Mouse (Mus musculus): ENCODE results near the gene Ptprj.

Ptprj gene

DNA sequence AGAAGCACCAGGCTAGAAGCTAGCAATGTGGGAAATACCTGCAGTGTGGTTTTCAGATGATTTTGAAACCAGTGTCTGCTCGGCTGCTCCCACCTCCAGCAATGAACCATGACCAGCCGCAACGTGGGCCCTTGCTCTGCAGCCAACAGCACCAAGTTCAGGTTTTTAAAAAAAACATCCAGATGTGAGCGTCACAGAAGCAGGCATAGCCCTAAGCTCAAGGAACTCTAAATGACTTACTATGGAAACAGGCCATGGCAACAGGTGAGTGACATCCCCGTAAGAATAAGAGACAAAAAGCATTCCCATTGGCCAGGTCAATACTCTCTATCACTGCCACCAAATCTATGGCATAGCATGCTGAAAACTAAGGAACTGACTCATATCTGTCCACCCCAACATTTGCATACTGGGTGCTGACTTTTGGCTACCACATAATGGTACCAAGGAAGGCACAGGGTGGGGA, 33.3 kb downstream of the Ptprj start:
- no peak overlapping the region for H3K4me3 ChIP-seq (replicated peaks; ENCODE audit: low read length)

DNA sequence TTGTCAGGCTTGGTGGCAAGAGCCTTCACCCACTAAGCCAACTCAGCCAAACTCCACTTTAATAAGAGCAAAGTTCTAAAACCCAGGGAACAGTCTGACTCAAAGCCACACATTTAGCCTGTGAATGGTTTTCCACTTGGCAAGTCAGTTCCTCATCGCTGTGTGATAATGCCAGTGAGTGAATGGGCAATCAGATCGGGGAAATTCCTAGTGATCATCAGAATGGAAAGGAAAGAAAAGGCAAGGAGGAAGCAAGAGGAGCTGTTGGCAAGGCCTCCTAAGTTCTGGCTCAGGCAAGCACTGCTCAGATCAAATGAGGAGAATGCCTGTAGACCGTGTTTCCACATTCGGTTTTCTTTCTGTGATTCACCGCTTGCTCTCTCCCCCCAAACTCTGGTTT, 35.2 kb downstream of the Ptprj start:
- TF ChIP-seq NANOG (IDR thresholded peaks at IDR 0.05; ENCODE audit: borderline replicate concordance, low read length): no peak
- TF ChIP-seq POU5F1 (IDR thresholded peaks at IDR 0.05; ENCODE audit: borderline replicate concordance, low read length): no peak
- TF ChIP-seq CTCF (conservative IDR thresholded peaks at IDR 0.05; ENCODE audit: low read length): no peak
- H3K36me3 ChIP-seq (ENCODE audit: insufficient read depth, low read length): no peaks in the 10 kb centered on the region
- H3K9me3 ChIP-seq (ENCODE audit: low read length): no peaks in the 10 kb centered on the region
- no peaks in the 10 kb centered on the region for H3K27me3 ChIP-seq (ENCODE audit: insufficient read depth, low read length)
- H3K4me3 ChIP-seq (replicated peaks; ENCODE audit: low read length): no peak overlapping the region
- peaks cover 7% of the 10 kb centered on the region for H3K4me1 ChIP-seq (replicated peaks; ENCODE audit: low read depth, low read length)

More for the DNA sequence above, 33.3 kb downstream of the Ptprj start:
- Histone ChIP-seq H3K9me3 (ENCODE audit: low read length) (no peaks in the 10 kb centered on the region), H3K36me3 (ENCODE audit: insufficient read depth, low read length) (no peaks in the 10 kb centered on the region), H3K27me3 (ENCODE audit: insufficient read depth, low read length) (no peaks in the 10 kb centered on the region), H3K4me1 (replicated peaks; ENCODE audit: low read depth, low read length) (peaks cover 24% of the 10 kb centered on the region)
- TF ChIP-seq POU5F1 (IDR thresholded peaks at IDR 0.05; ENCODE audit: borderline replicate concordance, low read length): no peak
- TF ChIP-seq NANOG (IDR thresholded peaks at IDR 0.05; ENCODE audit: borderline replicate concordance, low read length): no peak
- no peak for TF ChIP-seq CTCF (conservative IDR thresholded peaks at IDR 0.05; ENCODE audit: low read length)

DNA sequence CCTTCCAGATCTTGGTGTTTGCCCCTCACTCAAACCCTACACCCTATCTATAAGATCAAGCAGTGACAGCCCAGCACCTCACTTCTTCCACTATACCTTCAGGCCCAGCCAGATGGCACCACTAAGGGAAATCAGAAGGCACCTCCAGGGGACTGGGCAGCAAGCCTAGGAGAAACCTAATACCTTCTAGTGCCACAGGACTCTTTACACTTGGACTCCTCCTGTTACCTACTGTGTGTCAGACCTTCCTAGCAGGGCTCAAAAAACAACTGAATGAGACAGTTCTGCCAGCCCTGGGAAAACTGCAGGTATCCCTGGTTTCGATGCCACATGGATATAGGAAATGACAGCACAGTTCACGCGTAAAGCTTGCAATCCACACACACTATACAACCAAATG, 36.5 kb downstream of the Ptprj start:
- no peaks in the 10 kb centered on the region for H3K9me3 ChIP-seq (ENCODE audit: low read length)
- H3K4me3 ChIP-seq (replicated peaks; ENCODE audit: low read length): no peak overlapping the region
- no peaks in the 10 kb centered on the region for H3K27me3 ChIP-seq (ENCODE audit: insufficient read depth, low read length)
- peaks cover 5% of the 10 kb centered on the region; the same call in 1 of the 2 replicates for H3K4me1 ChIP-seq (replicated peaks; ENCODE audit: low read depth, low read length)
- TF ChIP-seq NANOG (IDR thresholded peaks at IDR 0.05; ENCODE audit: borderline replicate concordance, low read length) (no peak), POU5F1 (IDR thresholded peaks at IDR 0.05; ENCODE audit: borderline replicate concordance, low read length) (no peak), CTCF (conservative IDR thresholded peaks at IDR 0.05; ENCODE audit: low read length) (no peak)
- H3K36me3 ChIP-seq (ENCODE audit: insufficient read depth, low read length): no peaks in the 10 kb centered on the region

DNA sequence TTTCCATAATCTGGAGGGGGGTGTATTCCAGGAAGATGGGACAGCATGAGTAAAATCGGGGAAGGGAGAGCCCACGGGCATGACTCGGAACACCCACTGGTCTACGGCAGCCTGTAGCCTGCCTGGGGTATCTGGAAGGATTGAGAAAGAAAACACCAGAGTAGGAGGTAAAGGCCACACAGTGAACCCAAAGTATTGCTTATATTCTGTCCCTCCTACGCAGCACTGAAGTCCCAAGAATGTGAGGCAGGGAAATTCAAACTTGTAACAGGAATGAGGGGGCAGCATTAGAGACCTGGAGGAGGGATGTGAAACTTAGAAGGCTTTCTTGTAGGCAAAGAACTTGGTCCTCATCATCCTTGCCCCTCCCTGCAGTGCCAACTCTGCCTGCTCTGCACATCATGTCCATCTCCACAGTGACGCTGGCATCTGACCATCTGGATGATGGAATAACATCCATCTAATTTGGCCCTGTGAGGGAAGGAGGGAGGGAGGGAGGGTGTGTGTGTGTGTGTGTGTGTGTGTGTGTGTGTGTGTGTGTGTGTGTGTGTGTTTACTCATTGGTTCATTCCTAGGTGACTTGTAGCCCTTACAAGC, 37.2 kb downstream of the Ptprj start:
- no peak overlapping the region for H3K4me3 ChIP-seq (replicated peaks; ENCODE audit: low read length)
- no peaks in the 10 kb centered on the region; the same call in 1 of the 2 replicates for H3K4me1 ChIP-seq (replicated peaks; ENCODE audit: low read depth, low read length)
- no peaks in the 10 kb centered on the region for H3K27me3 ChIP-seq (ENCODE audit: insufficient read depth, low read length)
- no peaks in the 10 kb centered on the region for H3K9me3 ChIP-seq (ENCODE audit: low read length)
- no peak for TF ChIP-seq POU5F1 (IDR thresholded peaks at IDR 0.05; ENCODE audit: borderline replicate concordance, low read length)
- H3K36me3 ChIP-seq (ENCODE audit: insufficient read depth, low read length): no peaks in the 10 kb centered on the region

DNA sequence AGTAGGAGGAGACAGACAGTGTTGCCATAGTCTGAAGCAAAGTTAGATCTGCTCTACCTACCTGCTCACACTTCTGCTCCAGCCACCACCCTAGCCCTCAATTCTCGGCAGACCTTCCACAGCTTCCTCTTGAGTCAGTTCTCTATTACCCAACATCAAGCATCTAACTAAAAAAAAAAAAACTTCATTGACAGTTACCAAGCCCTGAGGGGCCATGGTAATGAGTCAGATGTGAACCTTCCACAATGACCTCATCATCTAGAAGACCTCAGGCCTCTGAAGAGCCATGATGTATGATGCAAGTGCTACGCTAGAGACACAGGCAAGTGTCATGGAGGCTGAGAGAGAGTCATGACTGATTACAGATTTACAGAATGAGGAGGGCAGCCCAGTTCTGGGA, 37.8 kb downstream of the Ptprj start:
- H3K27me3 ChIP-seq (ENCODE audit: insufficient read depth, low read length): no peaks in the 10 kb centered on the region
- H3K9me3 ChIP-seq (ENCODE audit: low read length): no peaks in the 10 kb centered on the region
- H3K4me1 ChIP-seq (replicated peaks; ENCODE audit: low read depth, low read length): no peaks in the 10 kb centered on the region
- no peak for TF ChIP-seq NANOG (IDR thresholded peaks at IDR 0.05; ENCODE audit: borderline replicate concordance, low read length)
- H3K4me3 ChIP-seq (replicated peaks; ENCODE audit: low read length): no peak overlapping the region
- H3K36me3 ChIP-seq (ENCODE audit: insufficient read depth, low read length): no peaks in the 10 kb centered on the region

DNA sequence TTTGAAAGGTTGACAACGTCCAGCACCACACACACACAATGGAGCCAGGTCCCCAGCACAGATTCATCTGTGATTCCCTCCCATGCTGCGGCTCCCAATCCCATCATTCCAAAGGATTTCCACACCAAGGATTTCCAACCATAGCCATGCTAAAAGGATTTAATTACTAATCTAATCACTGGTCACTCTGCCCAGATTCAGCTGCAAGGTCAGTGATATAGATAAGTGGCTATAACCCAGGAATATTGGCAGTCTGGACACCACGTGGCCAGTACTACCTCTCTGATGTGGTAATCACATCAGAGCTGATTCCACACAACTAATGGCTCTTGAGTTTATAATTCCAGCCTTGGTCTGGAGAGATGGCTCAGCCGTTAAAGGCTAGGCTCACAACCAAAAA, 41.2 kb downstream of the Ptprj start:
- no peak for TF ChIP-seq NANOG (IDR thresholded peaks at IDR 0.05; ENCODE audit: borderline replicate concordance, low read length)
- TF ChIP-seq POU5F1 (IDR thresholded peaks at IDR 0.05; ENCODE audit: borderline replicate concordance, low read length): no peak
- TF ChIP-seq CTCF (conservative IDR thresholded peaks at IDR 0.05; ENCODE audit: low read length): no peak
- Histone ChIP-seq H3K36me3 (ENCODE audit: insufficient read depth, low read length) (no peaks in the 10 kb centered on the region), H3K27me3 (ENCODE audit: insufficient read depth, low read length) (no peaks in the 10 kb centered on the region), H3K9me3 (ENCODE audit: low read length) (no peaks in the 10 kb centered on the region), H3K4me1 (replicated peaks; ENCODE audit: low read depth, low read length) (peaks cover 4% of the 10 kb centered on the region; the same call in 1 of the 2 replicates), H3K4me3 (replicated peaks; ENCODE audit: low read length) (no peak overlapping the region)

DNA sequence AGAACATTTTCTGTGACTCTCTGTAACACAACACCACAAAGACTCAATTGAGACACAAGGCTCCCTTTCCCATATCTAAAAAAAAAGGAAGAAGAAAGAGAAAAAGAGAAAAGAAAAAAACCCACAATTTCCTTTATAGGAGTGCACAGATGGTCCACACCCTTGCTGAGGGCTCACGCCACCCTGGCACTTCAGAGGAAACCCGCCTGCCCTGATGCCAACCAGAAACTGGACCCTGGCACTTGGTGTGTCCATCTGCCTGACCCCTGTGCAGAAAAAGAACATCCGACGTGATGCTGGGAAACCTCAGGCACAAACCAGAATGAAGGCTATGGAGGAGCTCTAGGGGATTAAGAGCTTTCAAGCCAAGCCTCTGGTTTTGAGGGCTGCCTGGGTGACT, 43.2 kb downstream of the Ptprj start:
- Histone ChIP-seq H3K4me1 (replicated peaks; ENCODE audit: low read depth, low read length) (peaks cover 6% of the 10 kb centered on the region), H3K9me3 (ENCODE audit: low read length) (no peaks in the 10 kb centered on the region), H3K4me3 (replicated peaks; ENCODE audit: low read length) (no peak overlapping the region), H3K36me3 (ENCODE audit: insufficient read depth, low read length) (no peaks in the 10 kb centered on the region), H3K27me3 (ENCODE audit: insufficient read depth, low read length) (no peaks in the 10 kb centered on the region)
- no peak for TF ChIP-seq POU5F1 (IDR thresholded peaks at IDR 0.05; ENCODE audit: borderline replicate concordance, low read length)
- no peak for TF ChIP-seq NANOG (IDR thresholded peaks at IDR 0.05; ENCODE audit: borderline replicate concordance, low read length)
- no peak for TF ChIP-seq CTCF (conservative IDR thresholded peaks at IDR 0.05; ENCODE audit: low read length)

DNA sequence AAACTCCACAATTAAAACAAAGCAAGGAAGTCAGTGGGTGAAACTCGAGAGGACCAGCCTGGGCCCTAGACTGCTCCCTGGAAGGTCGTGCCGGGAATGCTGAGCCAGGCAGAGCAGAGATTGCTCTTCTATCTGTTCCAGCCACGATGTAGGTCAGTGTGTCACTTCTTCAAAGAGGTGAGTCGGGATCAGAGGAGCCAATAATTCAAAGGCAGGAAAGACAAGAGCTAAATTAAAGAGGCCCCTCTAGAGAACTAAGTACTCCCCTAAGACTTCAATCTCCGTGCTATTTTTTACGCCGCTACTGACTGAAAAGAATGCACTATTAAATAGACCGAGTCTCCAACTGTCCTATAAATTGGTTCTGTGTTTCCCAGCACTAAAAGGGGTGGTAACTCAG, 43.9 kb downstream of the Ptprj start:
- Histone ChIP-seq H3K27me3 (ENCODE audit: insufficient read depth, low read length) (no peaks in the 10 kb centered on the region), H3K4me1 (replicated peaks; ENCODE audit: low read depth, low read length) (peaks cover 12% of the 10 kb centered on the region), H3K9me3 (ENCODE audit: low read length) (no peaks in the 10 kb centered on the region), H3K36me3 (ENCODE audit: insufficient read depth, low read length) (no peaks in the 10 kb centered on the region), H3K4me3 (replicated peaks; ENCODE audit: low read length) (no peak overlapping the region)
- no peak for TF ChIP-seq NANOG (IDR thresholded peaks at IDR 0.05; ENCODE audit: borderline replicate concordance, low read length)
- TF ChIP-seq POU5F1 (IDR thresholded peaks at IDR 0.05; ENCODE audit: borderline replicate concordance, low read length): no peak
- TF ChIP-seq CTCF (conservative IDR thresholded peaks at IDR 0.05; ENCODE audit: low read length): no peak

DNA sequence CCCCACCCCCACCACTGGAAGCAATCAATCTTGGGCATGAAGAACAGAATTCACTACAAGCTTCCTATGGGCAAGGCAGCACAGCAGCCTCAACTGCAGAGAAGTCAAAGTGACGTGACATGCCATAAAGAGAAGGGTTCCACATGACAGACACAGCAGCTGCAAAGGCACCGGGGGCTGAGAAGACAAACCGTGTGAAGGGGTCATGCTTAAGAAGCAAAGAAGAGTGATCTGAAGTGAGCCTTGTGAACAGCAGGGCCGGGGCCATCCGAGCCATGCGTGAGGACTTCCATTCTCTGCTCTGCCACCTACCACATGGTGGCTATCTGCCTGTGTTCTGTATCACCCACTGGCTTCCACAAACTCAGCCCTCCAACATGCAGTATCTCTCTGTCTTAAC, 45.7 kb downstream of the Ptprj start:
- no peaks in the 10 kb centered on the region for H3K9me3 ChIP-seq (ENCODE audit: low read length)
- no peaks in the 10 kb centered on the region for H3K36me3 ChIP-seq (ENCODE audit: insufficient read depth, low read length)
- peaks cover 24% of the 10 kb centered on the region for H3K4me1 ChIP-seq (replicated peaks; ENCODE audit: low read depth, low read length)
- no peak overlapping the region for H3K4me3 ChIP-seq (replicated peaks; ENCODE audit: low read length)
- H3K27me3 ChIP-seq (ENCODE audit: insufficient read depth, low read length): no peaks in the 10 kb centered on the region
- TF ChIP-seq POU5F1 (IDR thresholded peaks at IDR 0.05; ENCODE audit: borderline replicate concordance, low read length): no peak
- no peak for TF ChIP-seq NANOG (IDR thresholded peaks at IDR 0.05; ENCODE audit: borderline replicate concordance, low read length)
- TF ChIP-seq CTCF (conservative IDR thresholded peaks at IDR 0.05; ENCODE audit: low read length): no peak
